Mouse (Mus musculus): ENCODE results near the gene Lrrk1.

Gene Lrrk1

DNA sequence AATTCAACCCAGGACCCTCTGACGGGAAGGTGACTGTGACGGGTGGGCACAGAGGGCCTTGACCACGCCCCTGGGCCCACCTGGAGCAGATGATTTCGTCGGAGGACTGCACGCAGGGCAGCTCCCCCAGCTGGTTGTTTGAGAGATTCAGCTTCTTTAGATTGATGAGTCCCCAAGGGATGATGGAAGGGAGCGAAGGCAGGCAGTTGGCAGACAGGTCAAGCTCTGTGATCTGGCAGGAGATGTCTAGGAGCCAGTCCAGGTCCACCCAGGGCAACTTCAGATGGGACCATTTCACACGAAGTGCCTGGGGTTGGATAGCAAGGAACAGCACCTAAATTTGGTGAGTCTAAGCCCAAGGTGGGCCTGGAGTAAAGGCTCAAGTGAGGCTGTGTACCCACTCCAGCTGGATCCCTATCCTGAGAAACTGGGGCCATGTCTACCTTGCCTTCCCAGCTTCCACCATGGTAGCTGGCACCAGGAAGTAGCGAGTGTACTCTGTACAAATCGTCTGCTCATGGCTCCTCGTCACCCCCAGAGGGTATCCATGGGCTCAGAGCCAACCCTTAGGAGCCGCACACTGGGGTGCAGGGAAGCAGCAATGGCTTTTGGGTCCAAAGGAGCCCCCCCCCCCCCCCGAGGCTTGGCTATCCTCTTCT is 79.4 kb downstream of the Lrrk1 start:
- in situ Hi-C loops (cut with MboI; ENCODE audit: unreplicated experiment in 2 of 2), result loop anchor here (5.0 to 25.0 kb wide), 6 partner anchors 34 to 929 kb away; partner anchors contain the start of gene Lysmd4 (in 1 of the 2)

DNA sequence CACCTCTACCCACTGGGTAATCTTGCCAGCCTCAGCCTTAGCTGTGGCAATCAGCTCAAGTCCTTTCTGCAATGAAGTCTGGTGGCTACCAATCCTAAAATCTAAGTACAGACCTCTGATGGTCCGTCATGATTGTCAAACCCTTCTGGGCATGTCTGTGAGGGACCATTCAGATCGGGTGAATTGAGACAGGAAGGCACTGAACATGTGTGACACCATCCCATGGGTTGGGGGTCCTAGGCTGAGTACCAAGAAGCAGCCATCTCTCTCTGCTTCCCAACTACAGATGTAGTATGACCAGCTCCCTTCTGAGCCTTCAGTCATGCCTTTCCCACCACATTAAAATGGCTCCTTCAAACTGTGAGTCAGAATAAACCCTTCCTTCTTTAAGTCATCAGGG is 80.4 kb downstream of the Lrrk1 start:
- in situ Hi-C loops (cut with MboI; ENCODE audit: unreplicated experiment in 2 of 2), result loop anchor here (5.0 to 25.0 kb wide), 6 partner anchors 35 to 930 kb away; partner anchors contain the start of gene Lysmd4 (in 1 of the 2)

DNA sequence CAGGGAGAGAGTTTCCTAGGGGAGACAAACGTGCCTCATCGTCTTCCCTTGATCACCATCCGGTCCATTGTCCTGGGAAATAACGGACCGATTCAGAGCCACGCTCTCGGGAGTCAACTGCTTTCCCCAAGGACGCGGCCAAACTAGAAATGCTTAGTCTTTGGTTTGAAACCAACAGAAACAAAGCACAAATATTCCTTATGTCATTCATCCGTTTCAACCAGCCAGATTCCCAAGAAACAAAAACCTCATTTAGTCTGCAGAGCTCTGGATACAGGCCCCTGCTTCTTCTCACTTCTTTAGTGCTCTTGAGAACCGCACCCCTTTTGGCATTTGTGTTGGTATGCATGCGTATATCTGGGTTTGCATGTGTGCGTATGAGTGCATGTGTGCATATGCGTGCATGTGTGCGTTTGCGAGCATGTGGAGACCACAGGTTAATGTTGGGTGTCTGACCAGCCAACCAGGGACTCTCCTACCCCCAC is 82.4 kb downstream of the Lrrk1 start:
- in situ Hi-C loops (cut with MboI; ENCODE audit: unreplicated experiment in 2 of 2), result loop anchor here (5.0 to 25.0 kb wide), 6 partner anchors 37 to 932 kb away; partner anchors contain the start of gene Lysmd4 (in 1 of the 2)

DNA sequence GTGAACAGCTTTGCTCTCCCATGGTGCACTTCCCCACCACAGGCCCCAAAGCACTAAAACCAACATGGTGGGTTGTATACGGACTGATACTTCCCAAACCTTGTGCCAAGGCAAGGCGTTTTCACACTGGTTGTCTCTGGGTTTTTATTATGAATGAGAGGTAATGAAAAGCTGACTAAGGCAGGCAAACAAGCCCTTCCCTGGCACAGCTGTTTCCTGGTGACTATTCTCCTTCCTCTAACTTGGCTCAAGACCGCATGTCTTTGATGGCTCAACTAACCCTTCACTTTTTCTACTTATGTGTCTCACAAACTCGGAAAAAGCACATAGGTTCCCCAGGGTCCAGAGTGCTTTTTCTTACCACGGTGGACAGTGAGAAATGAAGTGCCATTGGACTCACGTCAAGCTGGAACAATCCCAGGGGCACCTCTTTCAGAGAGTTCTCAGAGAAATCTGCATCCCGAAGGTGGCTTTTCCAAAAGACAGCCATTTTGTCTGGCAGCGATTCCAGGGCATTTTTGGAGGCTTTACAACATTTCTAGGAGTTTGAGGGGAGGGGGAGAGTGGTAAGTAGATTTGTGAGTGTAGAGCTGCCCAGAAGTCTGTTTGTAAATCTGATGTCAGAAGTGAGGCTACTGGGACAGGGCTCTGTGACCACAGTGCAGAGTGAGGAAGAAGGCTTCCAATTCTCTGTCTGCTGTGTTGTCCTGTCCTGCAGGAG is 83.0 kb downstream of the Lrrk1 start:
- in situ Hi-C loops (cut with MboI; ENCODE audit: unreplicated experiment in 2 of 2), result loop anchor here (5.0 to 25.0 kb wide), 7 partner anchors 37 to 932 kb away; partner anchors contain the start of gene Lysmd4 (in 1 of the 2)

DNA sequence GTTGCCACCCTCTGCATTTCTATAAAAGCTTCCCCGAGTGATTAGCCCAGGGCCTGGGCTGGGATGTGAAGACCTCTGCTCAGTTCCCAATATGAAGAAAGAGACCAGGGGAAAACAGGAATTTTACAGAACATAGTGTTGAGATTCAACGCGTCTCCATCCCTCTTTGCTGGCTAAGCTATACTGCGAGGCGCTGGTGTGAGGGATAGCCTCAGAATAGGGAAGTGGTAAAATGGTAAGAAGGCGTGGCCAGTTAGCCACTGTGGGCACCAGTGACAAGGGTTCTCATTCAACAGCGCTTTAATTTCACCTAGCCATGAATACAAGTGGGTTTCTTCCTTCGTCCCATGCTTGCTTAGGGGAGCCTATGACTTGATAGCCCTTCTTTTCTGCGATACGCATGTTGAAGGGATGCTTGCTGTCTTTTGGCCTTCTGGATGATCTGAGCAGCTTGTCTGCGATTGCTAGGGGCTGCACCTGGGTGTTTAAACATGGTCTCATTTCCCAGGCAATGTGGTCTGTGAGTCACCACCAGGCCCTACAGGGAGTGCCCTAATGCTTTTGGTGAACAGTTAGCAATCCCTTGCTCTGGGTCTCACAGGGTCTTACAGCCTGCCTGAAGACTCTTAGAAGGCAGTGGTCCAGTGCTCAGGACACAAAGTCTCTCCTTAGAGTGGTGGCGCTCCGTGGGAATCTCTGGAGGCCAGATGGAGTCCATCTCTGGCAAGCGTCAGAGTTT is 84.1 kb downstream of the Lrrk1 start:
- in situ Hi-C loops (cut with MboI; ENCODE audit: unreplicated experiment in 2 of 2), result loop anchor here (5.0 to 25.0 kb wide), 4 partner anchors 202 to 933 kb away; partner anchors contain the start of gene Lysmd4 (in 1 of the 2)

DNA sequence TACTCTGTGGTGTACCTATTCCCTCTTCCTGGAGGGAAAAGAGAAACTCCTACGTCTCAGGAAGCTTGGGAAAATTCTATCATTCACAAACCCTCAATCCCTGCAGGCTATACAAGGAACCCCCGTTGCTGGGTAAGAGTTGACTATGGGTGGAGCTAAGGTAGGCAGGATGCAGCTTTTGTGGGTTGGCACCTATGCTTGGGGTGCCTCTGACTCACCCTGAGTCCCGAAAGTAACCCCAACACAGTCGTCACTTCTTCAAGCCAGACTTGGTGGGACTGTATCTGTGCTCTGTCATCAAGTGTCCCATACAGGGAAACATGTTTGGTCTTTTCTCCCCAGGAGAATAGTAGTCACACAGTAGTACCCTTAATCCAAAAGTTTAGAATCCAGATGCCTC is 86.7 kb downstream of the Lrrk1 start:
- in situ Hi-C loops (cut with MboI; ENCODE audit: unreplicated experiment in 2 of 2), result loop anchor here (5.0 to 25.0 kb wide), 4 partner anchors 199 to 936 kb away; partner anchors contain the start of gene Lysmd4 (in 1 of the 2)

DNA sequence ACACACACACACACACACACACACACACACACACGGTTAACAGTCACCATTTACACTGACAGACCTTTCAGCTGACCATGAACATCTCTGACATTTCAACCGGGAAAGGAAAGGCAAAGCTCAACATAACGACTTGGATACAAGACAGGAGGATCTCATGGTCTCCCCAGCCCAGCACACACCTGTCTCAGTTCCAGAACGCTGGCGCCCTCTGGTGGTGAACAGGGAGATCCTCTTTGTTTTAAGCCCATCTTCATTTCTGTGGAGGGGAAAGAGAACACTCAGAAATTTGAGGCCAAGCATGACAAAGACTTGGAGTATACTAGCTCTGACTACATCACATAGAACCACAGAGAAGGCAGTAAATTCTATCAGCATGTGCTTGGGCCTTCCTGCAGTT is 87.5 kb downstream of the Lrrk1 start:
- in situ Hi-C loops (cut with MboI; ENCODE audit: unreplicated experiment in 2 of 2), result loop anchor here (5.0 to 25.0 kb wide), 4 partner anchors 198 to 937 kb away; partner anchors contain the start of gene Lysmd4 (in 1 of the 2)

DNA sequence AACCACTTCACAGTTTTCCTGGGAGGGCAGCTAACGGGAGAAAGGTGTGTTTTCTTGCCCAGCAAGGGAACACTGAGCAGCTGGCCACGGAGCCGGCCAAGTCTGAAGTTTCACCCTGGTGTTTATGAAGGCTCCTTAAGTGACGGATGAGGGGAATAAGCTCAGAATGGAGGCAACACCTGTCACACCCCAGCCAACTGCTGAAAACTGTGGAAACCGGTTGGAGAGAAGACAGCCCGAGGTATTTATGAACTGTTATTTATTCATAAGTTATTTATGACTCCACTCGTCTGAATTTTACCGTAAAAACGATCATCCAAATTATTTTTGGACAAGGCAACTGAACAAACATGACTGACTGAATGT is 90.5 kb downstream of the Lrrk1 start:
- in situ Hi-C loops (cut with MboI; ENCODE audit: unreplicated experiment in 2 of 2), result loop anchor here (5.0 kb wide), 1 partner anchor 40 kb away; no protein-coding TSS in a partner anchor

DNA sequence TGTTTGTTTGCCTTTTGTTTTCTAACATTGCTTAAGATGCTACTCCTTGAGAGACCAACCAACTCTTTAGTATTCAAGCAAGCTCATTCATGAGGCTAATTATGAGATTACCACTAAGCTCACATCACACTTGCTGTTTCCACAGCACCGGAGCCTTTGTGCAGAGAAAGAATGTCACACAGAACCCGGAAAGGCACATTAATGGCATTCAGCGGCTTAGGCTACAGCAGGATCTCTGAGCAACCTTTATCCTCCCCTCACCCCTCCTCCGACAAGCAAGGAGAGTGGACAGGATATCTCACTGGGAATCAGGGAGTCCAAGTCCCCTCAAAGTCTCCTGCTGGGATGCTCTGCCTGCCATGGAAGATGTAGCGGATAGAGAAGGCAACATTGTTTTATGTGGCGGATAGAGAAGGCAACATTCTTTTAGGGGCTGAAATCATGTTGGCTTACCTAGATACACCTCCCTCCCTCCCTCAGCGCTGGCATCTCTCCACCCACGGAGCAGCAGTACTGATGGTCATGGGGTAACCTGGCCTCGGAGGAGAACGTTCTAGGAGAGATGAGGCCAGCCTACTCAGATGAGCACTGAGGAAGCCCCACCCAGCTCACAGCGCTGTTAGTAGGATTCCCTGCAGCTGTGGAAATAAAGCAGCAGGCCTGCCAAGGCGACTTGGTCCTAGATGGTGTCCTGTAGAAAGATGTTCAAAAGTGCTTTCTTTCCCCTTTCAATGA is 91.1 kb downstream of the Lrrk1 start:
- in situ Hi-C loops (cut with MboI; ENCODE audit: unreplicated experiment in 2 of 2), result loop anchor here (5.0 kb wide), 1 partner anchor 40 kb away; no protein-coding TSS in a partner anchor

DNA sequence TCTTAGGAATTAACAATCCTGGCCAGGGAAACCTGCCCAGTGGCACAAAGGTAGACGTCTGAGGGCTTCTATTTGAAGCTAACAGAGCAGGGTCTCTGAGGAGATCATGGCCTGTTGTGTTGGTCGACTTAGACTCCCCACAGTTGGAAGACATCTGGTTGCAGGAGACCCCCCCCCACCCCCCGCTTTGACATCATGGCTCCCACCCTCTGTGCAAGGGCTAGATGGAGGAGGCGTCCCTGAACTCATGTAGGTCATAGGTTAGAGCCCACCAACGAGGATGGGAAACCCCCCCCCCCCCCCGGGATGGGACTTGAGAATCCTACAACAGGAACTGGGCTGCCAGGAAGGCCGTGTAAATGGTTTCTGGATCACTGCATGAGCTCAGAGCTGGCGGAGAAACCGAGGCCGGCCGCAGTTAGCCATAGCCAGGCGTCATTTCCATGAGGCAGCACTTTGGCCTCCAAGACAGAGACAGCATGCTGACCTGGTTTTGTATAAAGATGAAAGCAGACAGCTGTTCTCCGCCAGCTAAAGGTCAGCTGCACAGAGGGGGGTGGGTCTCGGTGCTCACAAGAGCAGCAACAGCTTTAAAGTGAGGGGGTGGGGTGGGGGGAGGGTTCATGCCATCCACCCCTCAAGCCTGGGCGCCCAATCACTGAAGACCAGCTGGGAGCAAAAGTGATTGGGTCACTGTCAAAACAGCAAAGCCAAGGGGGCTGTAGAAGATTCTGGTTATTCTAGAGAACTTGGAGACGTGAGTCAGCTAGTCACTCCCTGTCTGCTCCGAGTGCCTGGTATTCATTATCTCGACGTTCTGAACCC is 95.4 kb downstream of the Lrrk1 start:
- in situ Hi-C loops (cut with MboI; ENCODE audit: unreplicated experiment in 2 of 2), result no loop called here

DNA sequence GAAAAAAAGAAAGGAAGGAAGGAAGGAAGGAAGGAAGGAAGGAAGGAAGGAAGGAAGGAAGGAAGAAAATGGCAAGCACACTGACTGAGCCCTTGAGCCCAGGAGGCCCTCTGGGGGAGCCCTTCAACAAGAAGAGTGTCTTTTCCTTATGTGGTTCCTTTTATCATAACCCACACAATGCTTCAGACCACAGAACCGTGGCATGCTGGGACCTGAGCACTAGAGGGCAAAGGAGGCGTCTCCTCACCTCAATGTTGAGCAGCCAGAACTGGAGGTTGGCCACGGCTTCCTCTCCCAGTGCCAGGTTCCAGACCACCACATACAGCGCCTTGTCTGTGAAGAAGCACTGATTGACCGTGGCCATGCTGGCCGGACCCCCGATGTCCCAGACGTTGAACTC is 96.1 kb downstream of the Lrrk1 start:
- in situ Hi-C loops (cut with MboI; ENCODE audit: unreplicated experiment in 2 of 2), result no loop called here

DNA sequence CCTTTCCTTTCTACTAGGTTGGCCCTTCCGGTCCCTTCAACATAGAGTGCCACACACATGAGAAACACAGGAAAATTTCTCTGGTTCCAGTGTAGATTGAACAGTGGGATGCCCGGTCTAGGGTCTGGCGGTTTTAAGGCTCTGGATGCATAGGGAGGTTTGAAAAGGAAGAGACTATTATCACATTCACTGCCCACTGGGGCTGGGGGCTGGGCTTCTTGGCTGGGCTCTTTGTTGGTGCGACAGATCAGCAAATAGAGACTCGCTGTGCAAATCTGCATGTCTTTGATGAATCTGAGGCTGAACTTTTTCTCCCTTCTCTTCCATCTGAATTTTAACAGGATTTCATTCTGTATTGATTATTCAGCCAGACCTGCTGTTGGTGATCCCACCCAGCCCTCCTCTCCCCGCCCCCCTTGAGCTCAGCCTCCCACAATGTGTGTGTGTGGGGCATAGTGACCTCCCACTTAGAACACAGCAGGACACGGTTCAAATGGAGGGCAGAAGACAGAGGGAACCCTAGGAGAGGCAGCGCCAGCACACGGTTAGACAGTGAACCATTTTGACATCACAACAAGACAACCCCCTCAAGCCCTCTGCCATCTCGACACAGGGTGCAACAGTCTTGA is 105.1 kb downstream of the Lrrk1 start:
- in situ Hi-C loops (cut with MboI; ENCODE audit: unreplicated experiment in 2 of 2), result no loop called here

DNA sequence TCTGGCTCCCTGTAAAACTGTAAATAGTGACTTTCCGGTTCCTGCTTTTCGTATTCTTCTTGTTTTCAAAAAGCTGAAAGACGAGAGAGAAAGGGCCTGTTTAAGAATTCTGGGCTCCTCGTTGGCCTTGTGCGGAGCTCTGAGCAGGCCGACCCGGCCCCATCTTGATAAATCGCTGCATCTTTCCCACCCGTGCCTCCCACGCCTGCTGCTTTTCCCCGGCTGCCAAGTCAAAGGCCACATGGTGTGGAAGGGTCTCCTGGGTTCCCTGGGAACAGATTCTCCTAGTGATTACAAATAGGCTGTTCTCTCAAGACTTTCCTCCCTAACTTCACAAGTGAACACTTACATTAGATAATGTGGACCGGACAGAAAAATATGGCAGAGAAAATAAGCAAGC is 105.9 kb downstream of the Lrrk1 start:
- in situ Hi-C loops (cut with MboI; ENCODE audit: unreplicated experiment in 2 of 2), result no loop called here

DNA sequence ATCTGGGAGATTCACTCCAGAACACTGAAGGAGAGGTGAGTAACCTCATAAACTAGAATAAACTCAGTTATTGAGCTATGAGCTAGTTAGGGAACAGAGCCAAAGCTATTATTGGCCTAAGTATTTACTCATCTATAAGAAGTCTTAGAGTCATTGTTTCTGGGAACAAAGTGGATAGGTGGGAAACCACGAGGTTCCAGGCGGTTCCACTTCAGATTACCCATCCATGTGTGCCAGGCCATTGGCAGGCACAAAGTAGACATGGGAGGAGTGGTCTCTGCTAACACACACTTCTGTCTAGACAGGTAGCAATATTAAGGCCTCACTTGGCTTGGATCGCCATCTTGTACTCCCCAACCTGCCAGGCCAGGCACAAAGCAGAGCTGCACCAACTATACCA is 110.1 kb downstream of the Lrrk1 start:
- in situ Hi-C loops (cut with MboI; ENCODE audit: unreplicated experiment in 2 of 2), result no loop called here

DNA sequence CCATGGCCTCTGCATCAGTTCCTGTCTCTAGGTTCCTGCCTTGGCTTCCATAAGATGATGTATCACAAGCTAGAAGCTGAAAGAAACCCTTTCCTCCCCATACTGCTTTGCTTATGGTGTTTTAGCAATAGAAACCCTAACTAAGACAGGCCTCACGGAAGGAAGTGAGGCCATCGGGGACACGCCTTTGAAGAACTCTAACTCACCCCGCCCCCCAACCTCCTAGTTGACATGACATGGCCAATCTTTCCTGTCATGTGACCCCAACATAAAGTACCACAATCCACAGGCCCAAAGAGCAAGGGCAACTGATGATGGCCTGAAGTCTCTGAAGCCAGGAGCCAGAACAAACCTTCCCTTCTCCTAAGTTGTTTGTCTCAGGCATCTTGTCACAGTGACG is 114.7 kb downstream of the Lrrk1 start:
- in situ Hi-C loops (cut with MboI; ENCODE audit: unreplicated experiment in 2 of 2), result no loop called here

DNA sequence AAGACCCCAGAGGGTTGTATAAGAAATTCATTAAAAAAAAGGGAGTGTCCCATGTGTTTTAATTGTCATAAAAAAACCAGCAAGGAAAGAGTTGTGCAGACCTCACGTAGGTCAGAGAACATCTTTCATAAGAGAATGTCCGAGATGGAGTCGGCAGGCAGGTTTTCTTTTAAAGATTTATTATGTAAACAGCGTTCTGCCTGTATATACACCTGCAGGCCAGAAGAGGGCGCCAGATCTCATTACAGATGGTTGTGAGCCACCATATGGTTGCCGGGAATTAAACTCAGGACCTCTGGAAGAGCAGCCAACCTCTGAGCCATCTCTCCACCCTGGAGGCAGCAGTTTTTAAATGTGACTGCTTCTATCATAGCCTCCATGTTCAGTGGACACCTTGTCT is 116.9 kb downstream of the Lrrk1 start:
- in situ Hi-C loops (cut with MboI; ENCODE audit: unreplicated experiment in 2 of 2), result no loop called here

DNA sequence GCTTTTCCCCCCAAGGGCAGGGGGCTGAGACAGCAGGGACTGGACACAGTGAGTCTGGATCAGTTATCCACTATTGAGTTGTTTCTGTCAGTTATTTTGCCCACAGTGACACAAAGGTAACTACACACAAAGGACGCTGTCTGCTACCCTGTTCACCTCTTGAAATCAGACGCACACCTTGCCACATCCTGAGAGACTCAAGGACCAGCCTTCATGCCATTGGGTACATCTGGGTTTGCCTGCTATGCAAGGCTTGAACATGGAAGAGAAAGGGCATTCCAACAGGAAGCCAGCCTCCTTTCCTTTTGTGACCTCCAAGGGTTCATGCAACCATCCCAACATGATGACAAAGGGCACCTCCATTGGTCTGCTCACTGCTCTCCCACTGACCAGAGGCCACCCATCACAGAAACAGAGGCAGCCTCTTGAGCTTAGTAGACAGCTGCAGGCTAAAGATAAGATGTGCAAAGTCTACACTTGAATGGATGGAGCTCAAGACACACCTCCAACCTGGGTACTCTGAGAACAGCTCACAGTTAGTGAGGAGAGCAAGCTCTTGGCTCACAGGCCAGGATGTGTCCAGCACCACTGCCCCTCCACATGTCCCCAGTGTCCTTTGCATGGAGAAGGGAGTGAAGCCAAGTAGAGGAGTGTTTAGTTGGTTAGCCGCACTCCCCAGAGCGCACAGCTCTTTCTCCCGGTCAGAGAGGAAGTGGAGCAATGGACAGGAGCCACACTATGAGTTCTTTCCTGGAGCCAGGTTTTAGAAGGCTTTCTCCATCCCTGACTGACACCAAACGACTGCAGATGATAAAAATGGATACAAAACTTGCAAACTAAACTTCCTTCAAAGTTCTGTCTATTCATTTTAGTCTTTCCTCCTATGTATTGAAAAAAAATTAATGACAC is 121.0 kb downstream of the Lrrk1 start:
- in situ Hi-C loops (cut with MboI; ENCODE audit: unreplicated experiment in 2 of 2), result no loop called here

DNA sequence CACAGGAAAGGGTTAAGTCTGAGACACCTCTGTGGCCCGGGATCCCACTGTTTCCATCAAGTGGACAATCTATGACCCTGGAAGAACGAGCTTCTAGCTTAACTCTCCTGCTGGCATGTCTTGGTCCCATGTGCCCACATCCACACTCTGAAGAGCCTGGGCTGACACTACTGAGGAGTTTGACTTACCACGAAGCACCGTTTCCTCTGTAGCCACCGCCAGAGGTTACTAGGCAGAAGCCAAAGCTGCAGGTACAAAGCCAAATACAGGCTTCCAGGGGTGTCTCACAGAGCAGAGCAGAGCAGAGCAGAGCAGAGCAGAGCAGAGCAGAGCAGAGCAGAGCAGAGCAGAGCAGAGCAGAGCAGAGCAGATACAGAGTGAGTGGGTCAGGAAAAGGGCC is 124.7 kb downstream of the Lrrk1 start:
- in situ Hi-C loops (cut with MboI; ENCODE audit: unreplicated experiment in 2 of 2), result no loop called here

Measured in v-Abl transformed pro-B cells (cell line).